Mouse (Mus musculus): ENCODE measurements at regions not wholly inside any gene's neighbourhood (a gene's known extent, or its start where the extent isn't known, plus 50 kb on each side); places are given as distances from the start of the nearest gene placed in this dataset.

DNA sequence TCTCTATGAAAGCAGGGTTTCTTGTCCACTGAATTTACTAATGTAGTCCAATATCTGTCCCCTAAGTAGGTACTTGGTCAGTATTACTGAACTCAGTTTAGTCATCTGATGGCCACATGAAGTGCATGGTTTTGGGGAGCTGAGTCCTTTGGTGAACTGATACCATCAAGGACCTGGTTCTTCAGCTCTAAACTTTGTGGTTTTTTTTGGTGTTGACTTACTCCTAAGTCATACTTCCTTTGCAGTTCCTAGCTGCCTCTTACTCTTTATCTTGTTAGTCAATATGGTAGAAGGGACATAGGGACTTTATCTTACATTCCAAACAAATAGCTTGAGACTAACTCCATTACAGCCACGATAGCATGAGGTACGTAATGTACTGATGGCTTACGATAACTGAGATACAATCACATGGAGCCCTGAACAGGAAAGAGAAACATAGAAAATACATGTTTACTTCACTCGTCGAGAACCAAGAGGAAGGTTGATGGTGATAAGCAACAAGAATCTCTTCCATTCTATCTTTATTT lies 51.4 kb upstream of the Tnfaip3 start:
- TF ChIP-seq CTCF (IDR thresholded peaks at IDR 0.05; ENCODE audit: insufficient read depth, low read length) (no peak), POLR2A (IDR thresholded peaks at IDR 0.05; ENCODE audit: borderline replicate concordance, extremely low read depth, low read depth, low read length) (no peak)
